Mouse (Mus musculus): ENCODE results near the gene Mre11a. TPM values are rescaled to one million over a fixed set of nuclear protein-coding genes. Genes with fewer than 3 reads are reported as not detected.

Mre11a gene
- polyA plus RNA-seq, 1 experiment from 2014 or later: 12.3 TPM

Other genes with a start within 250 kb of the Mre11a start
- 9.9 and 10.9 TPM in 2 replicates for gene Amotl1, start 139.6 kb upstream of the Mre11a start, polyA plus RNA-seq (2014; fragmentation: Nextera tagmentation; extraction: Ambion mirVana)
- 0.10 and 0.17 TPM in 2 replicates for gene Piwil4, start 43.9 kb upstream of the Mre11a start, polyA plus RNA-seq (2014; fragmentation: Nextera tagmentation; extraction: Ambion mirVana)
- gene Fut4, start 32.3 kb upstream of the Mre11a start, polyA plus RNA-seq (2014; fragmentation: Nextera tagmentation; extraction: Ambion mirVana): 0.36 and 0.58 TPM in 2 replicates
- 3.2 and 4.5 TPM in 2 replicates for gene 1700012B09Rik, start 13.6 kb upstream of the Mre11a start, polyA plus RNA-seq (2014; fragmentation: Nextera tagmentation; extraction: Ambion mirVana)
- gene Ankrd49, start 202 bp downstream of the Mre11a start, polyA plus RNA-seq (2014; fragmentation: Nextera tagmentation; extraction: Ambion mirVana): 47.6 and 48.6 TPM in 2 replicates
- gene Gpr83, start 75.6 kb downstream of the Mre11a start, polyA plus RNA-seq (2014; fragmentation: Nextera tagmentation; extraction: Ambion mirVana): 0.72 and 1.7 TPM in 2 replicates
- gene Izumo1r, start 119.3 kb downstream of the Mre11a start, polyA plus RNA-seq (2014; fragmentation: Nextera tagmentation; extraction: Ambion mirVana): not detected in 2 replicates